Mouse (Mus musculus) thymus, adult 2 months (tissue): Measurements from ENCODE around the gene Apba2.

ENCODE experiments used
- CTCF ChIP-seq: fragments of 200-500 bp; IDR thresholded peaks from 2 replicates; pipeline ENCODE4 v1.5.1; 2012; ENCODE audit warnings: mild to moderate bottlenecking, control low read depth, low read length, moderate library complexity, borderline replicate concordance; ENCODE audit not compliant: control insufficient read depth, poor library complexity, insufficient read depth; ENCODE audit errors: extremely low read depth
- POLR2A ChIP-seq: fragments of 200-500 bp; IDR thresholded peaks from 2 replicates; pipeline ENCODE4 v1.6.1; 2012; ENCODE audit warnings: mild to moderate bottlenecking, low read length, control low read depth, moderate library complexity; ENCODE audit not compliant: control insufficient read depth, poor library complexity, insufficient read depth; ENCODE audit errors: extremely low read depth

DNA sequence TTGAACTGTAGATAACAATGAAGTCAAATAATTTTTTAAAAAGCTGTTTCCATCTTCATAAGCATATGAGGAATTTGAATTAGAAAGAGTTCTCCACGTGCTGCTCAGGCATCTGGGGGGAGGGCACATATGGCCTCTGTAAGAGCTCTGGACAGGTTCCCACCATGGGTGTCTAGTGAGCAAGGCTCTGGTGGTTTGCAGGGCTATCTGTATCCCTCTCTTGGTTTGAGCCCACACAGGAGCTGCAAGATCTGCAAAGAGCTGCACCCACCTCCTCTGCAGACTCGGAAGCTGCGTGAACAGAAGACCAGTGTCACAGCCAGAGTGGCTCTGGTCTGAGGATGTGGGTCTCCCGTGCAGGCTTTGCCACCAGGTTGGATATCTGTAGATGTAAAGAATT is 78.8 kb downstream of the Apba2 start:
- TF ChIP-seq POLR2A (no peak), CTCF (no peak)
